Mouse (Mus musculus): ENCODE data around the gene Dgcr2. TPM values are rescaled to one million over a fixed set of nuclear protein-coding genes. Genes with fewer than 3 reads are reported as not detected.
A peak's percentile ranks its signal among the peaks of the same experiment; 100 is the strongest.

Gene Dgcr2
- total and polyA plus RNA-seq, 2 experiments from 2014 or later: 94.0 to 178 TPM

GRCm38 (mm10) chr16:17892606-17893005, 5.8 kb downstream of the Dgcr2 start:
- Histone ChIP-seq H3K27me3 (ENCODE audit: insufficient read depth, low read length) (no peaks in the 10 kb centered on the region), H3K4me3 (ENCODE audit: low read depth, low read length) (no peak overlapping the region), H3K9me3 (ENCODE audit: low read length) (no peaks in the 10 kb centered on the region), H3K4me1 (ENCODE audit: insufficient read depth, low read length) (peaks cover 10% of the 10 kb centered on the region; the same call in 1 of the 2 replicates), H3K4me2 (ENCODE audit: low read depth, low read length, poor library complexity, severe bottlenecking) (no peak overlapping the region), H3K9ac (replicated peaks; ENCODE audit: low read length, poor library complexity, severe bottlenecking) (no peak overlapping the region), H3K36me3 (ENCODE audit: insufficient read depth, low read length) (no peaks in the 10 kb centered on the region), H3K27ac (ENCODE audit: low read depth, low read length) (peak overlapping the region; percentile 68; the same call in 1 of the 2 replicates)
- TF ChIP-seq CTCF (IDR thresholded peaks at IDR 0.05): no peak
- DNase-seq (ENCODE audit: low spot score) (peak; percentile 15), ATAC-seq (ENCODE audit: low FRiP score) (no peak)
- WGBS: 64% methylated on average over 3 of the region's 3 CpGs

DNA sequence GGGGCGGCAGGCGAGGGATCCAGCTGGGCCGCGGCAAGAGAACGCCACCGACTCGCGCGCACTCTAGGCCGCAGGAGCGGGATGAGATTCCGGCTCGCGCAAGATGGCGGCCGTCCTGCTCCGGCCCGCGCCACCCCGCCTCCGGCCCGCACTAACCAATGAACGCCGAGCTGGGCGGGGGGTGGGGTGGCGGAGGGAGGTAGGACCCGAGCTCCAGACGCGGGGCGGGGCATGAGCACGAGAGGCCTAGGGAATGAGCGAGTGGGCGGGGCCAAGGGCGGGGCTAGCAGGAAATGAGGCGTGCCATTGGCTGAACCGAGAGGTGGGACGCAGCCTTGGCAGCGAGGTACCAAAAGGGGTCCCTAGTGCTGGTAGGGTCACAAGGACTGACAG, 6.8 kb downstream of the Dgcr2 start, which contains the start of gene Gm20518:
Gm20518 (minus strand) TSS at position 105 of the 393 bp plus-strand sequence.
- WGBS: under 1% methylated on average over 37 of the region's 38 CpGs
- Histone ChIP-seq H3K9ac (replicated peaks; ENCODE audit: low read length, poor library complexity, severe bottlenecking) (peak within 1 kb of the TSS; percentile 99), H3K27ac (ENCODE audit: low read depth, low read length) (peak within 1 kb of the TSS; percentile 98), H3K4me3 (ENCODE audit: low read depth, low read length) (peak within 1 kb of the TSS; percentile 99), H3K36me3 (ENCODE audit: insufficient read depth, low read length) (no peaks in the 10 kb centered on the region), H3K9me3 (ENCODE audit: low read length) (no peaks in the 10 kb centered on the region), H3K4me1 (ENCODE audit: insufficient read depth, low read length) (peaks cover 10% of the 10 kb centered on the region; the same call in 1 of the 2 replicates), H3K27me3 (ENCODE audit: insufficient read depth, low read length) (no peaks in the 10 kb centered on the region), H3K4me2 (ENCODE audit: low read depth, low read length, poor library complexity, severe bottlenecking) (peak within 1 kb of the TSS; percentile 84)
- peak; percentile 99 for DNase-seq (ENCODE audit: low spot score)
- TF ChIP-seq CTCF (IDR thresholded peaks at IDR 0.05): peak; percentile 43
- peak; percentile 98 for ATAC-seq (ENCODE audit: low FRiP score)

DNA sequence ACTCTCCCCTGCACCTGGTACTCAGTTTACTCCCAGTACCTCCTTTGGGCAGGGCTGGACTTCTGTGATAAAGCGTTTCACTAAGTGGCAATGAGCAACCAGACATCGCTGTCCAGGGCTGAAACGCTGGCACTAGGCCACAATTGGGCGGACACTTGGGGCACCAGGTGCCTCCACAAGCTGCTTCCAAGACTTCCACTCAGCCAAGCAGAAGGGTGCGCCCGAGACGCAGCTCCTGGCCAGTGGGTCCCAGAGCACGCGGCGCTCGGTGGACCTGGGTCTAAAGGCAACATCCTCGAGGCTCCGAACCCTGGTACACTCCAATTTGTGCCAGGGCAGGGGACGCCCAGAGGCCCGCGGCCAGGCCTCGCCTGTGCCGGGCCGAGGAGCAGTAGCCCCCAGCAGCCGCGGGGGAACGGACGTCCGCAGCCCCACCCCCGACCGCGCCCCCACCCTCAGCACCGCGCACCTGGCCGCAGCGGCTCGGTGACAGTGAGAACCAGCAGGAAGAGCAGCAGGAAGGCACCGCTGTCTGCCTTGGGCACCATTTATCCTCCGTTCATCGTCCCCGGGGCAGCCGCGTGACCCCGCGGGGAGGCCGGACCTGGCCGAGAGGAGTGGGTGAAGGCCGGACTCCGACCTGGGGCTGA, 7.3 kb downstream of the Dgcr2 start:
- Histone ChIP-seq H3K27me3 (ENCODE audit: insufficient read depth, low read length) (no peaks in the 10 kb centered on the region), H3K4me1 (ENCODE audit: insufficient read depth, low read length) (peaks cover 10% of the 10 kb centered on the region; the same call in 1 of the 2 replicates), H3K36me3 (ENCODE audit: insufficient read depth, low read length) (no peaks in the 10 kb centered on the region), H3K9ac (replicated peaks; ENCODE audit: low read length, poor library complexity, severe bottlenecking) (peak overlapping the region; percentile 99), H3K4me2 (ENCODE audit: low read depth, low read length, poor library complexity, severe bottlenecking) (peak overlapping the region; percentile 84), H3K4me3 (ENCODE audit: low read depth, low read length) (peak overlapping the region; percentile 99), H3K9me3 (ENCODE audit: low read length) (no peaks in the 10 kb centered on the region), H3K27ac (ENCODE audit: low read depth, low read length) (peak overlapping the region; percentile 98)
- under 1% methylated on average over 43 of the region's 44 CpGs for WGBS
- no peak for TF ChIP-seq CTCF (IDR thresholded peaks at IDR 0.05)
- ATAC-seq (ENCODE audit: low FRiP score) (peak; percentile 57), DNase-seq (ENCODE audit: low spot score) (peak; percentile 86)

- Histone ChIP-seq H3K9me3 (ENCODE audit: low read length) (no peaks in the 10 kb centered on the region), H3K27me3 (ENCODE audit: insufficient read depth, low read length) (no peaks in the 10 kb centered on the region), H3K4me1 (ENCODE audit: insufficient read depth, low read length) (peaks cover 10% of the 10 kb centered on the region; the same call in 1 of the 2 replicates), H3K4me2 (ENCODE audit: low read depth, low read length, poor library complexity, severe bottlenecking) (peak overlapping the region; percentile 84), H3K27ac (ENCODE audit: low read depth, low read length) (0 out of 2 replicates have a peak overlapping the region, but pooled peaks have one; percentile 98), H3K9ac (replicated peaks; ENCODE audit: low read length, poor library complexity, severe bottlenecking) (peak overlapping the region; percentile 99), H3K4me3 (ENCODE audit: low read depth, low read length) (peak overlapping the region; percentile 99), H3K36me3 (ENCODE audit: insufficient read depth, low read length) (no peaks in the 10 kb centered on the region)
- DNase-seq (ENCODE audit: low spot score): no peak
- no peak for TF ChIP-seq CTCF (IDR thresholded peaks at IDR 0.05)
- WGBS: 35% methylated on average over 2 of the region's 2 CpGs
- ATAC-seq (ENCODE audit: low FRiP score): no peak
Measured at GRCm38 (mm10) chr16:17890342-17890727, 8.0 kb downstream of the Dgcr2 start.

DNA sequence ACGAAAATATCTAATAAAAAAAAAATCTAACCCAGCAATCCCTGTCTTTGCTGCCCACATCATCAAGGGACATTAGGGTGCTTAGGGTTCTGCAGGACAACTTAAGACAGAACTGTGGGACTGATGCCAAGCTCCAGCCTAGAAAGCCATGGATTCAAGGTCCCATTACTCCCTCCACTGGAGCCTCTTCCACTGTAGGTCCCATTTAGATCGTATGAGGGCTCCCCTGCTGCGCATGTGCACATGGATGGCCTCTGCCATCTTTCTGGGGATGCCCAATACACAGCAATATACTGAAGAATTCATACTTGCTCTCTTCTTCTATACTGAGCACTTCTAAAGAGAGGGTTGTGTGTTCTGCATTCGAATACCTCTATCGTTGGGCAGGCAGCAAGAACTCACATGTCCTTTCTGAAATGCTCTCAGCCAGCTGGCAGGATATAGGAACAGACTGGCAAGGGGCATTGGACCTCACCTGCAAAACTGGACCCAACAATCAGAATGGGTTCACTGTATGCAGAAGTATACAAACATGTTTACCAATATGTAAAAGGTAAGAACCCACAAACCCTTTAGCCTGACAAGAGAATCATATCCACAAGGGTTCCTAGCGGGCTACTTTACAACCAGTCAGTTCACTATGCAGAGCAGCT, 8.5 kb downstream of the Dgcr2 start:
- Histone ChIP-seq H3K9ac (replicated peaks; ENCODE audit: low read length, poor library complexity, severe bottlenecking) (peak overlapping the region; percentile 99), H3K9me3 (ENCODE audit: low read length) (no peaks in the 10 kb centered on the region), H3K27ac (ENCODE audit: low read depth, low read length) (no peak overlapping the region), H3K4me1 (ENCODE audit: insufficient read depth, low read length) (peaks cover 14% of the 10 kb centered on the region; the same call in 1 of the 2 replicates), H3K27me3 (ENCODE audit: insufficient read depth, low read length) (no peaks in the 10 kb centered on the region), H3K4me2 (ENCODE audit: low read depth, low read length, poor library complexity, severe bottlenecking) (peak overlapping the region; percentile 84), H3K36me3 (ENCODE audit: insufficient read depth, low read length) (no peaks in the 10 kb centered on the region), H3K4me3 (ENCODE audit: low read depth, low read length) (peak overlapping the region; percentile 99)
- WGBS: 79% methylated on average over 6 of the region's 6 CpGs
- ATAC-seq (ENCODE audit: low FRiP score) (no peak), DNase-seq (ENCODE audit: low spot score) (no peak)
- TF ChIP-seq CTCF (IDR thresholded peaks at IDR 0.05): no peak

GRCm38 (mm10) chr16:17884116-17884515, 14.2 kb downstream of the Dgcr2 start:
- Histone ChIP-seq H3K27ac (ENCODE audit: low read depth, low read length) (no peak overlapping the region), H3K36me3 (ENCODE audit: insufficient read depth, low read length) (0 out of 2 replicates have a peak, but pooled peaks cover 5% of the 10 kb centered on the region), H3K9me3 (ENCODE audit: low read length) (no peaks in the 10 kb centered on the region), H3K4me1 (ENCODE audit: insufficient read depth, low read length) (peaks cover 4% of the 10 kb centered on the region; the same call in 1 of the 2 replicates), H3K27me3 (ENCODE audit: insufficient read depth, low read length) (no peaks in the 10 kb centered on the region), H3K4me2 (ENCODE audit: low read depth, low read length, poor library complexity, severe bottlenecking) (no peak overlapping the region), H3K4me3 (ENCODE audit: low read depth, low read length) (no peak overlapping the region), H3K9ac (replicated peaks; ENCODE audit: low read length, poor library complexity, severe bottlenecking) (no peak overlapping the region)
- TF ChIP-seq CTCF (IDR thresholded peaks at IDR 0.05): no peak
- WGBS: 91% methylated on average over 6 of the region's 6 CpGs
- DNase-seq (ENCODE audit: low spot score): no peak
- no peak for ATAC-seq (ENCODE audit: low FRiP score)

Data from midbrain, postnatal 0 days (tissue).